Mouse (Mus musculus): ENCODE measurements around the gene Rftn1.

- no peak for TF ChIP-seq CTCF (IDR thresholded peaks at IDR 0.05; ENCODE audit: extremely low read depth, insufficient read depth, low read length)
- no peak for TF ChIP-seq POLR2A (IDR thresholded peaks at IDR 0.05; ENCODE audit: extremely low read depth, insufficient read depth, low read length)
Measured at GRCm38 (mm10) chr17:49996097-49996496, 194.4 kb downstream of the Rftn1 start.
